Comparison of ENCODE assay signal across 19 mouse cellular contexts in genomic region chr14:67146602-67147001, GRCm38 (mm10).
DNase-seq lines count a peak whose midpoint lies in the region; ATAC-seq and TF ChIP-seq lines count a peak whose summit lies in the region.
"Had no signal": no experiment of that assay in that cellular context is flagged by ENCODE, and none has a peak within 500 bp of the region (broad histone marks: within the 10 kb centered on the region; RNA-seq: fewer than 3 reads in every experiment).

No protein-coding gene starts in this region.

- peak overlapping the region; percentile 38 for H3K4me2 ChIP-seq in intestine, postnatal 0 days (replicated peaks; ENCODE audit: low read depth)
- no peak overlapping the region for H3K4me2 ChIP-seq in intestine, embryonic 16.5 days (ENCODE audit: low read depth, low read length)
- H3K4me2 ChIP-seq: forebrain, embryonic 15.5 days; hindbrain, embryonic 12.5 days; intestine, embryonic 15.5 days; liver, embryonic 12.5 days; midbrain, embryonic 13.5 days had no signal

- H3K4me3 ChIP-seq in intestine, postnatal 0 days (ENCODE audit: low read depth, low read length): no peak overlapping the region
- no peak overlapping the region for H3K4me3 ChIP-seq in intestine, embryonic 16.5 days (ENCODE audit: low read length)
- H3K4me3 ChIP-seq in megakaryocyte, embryonic 14.5 days (replicated peaks): peak overlapping the region; percentile 14
- H3K4me3 ChIP-seq: embryonic facial prominence, embryonic 10.5 days; erythroblast, embryonic 14.5 days; forebrain, embryonic 15.5 days; hindbrain, embryonic 12.5 days; intestine, embryonic 15.5 days; liver, embryonic 12.5 days; midbrain, embryonic 13.5 days had no signal

- H3K9me3 ChIP-seq in intestine, postnatal 0 days (ENCODE audit: control insufficient read depth): no peaks in the 10 kb centered on the region
- H3K9me3 ChIP-seq in intestine, embryonic 16.5 days (ENCODE audit: control insufficient read depth, low read length): no peaks in the 10 kb centered on the region
- peaks cover 15% of the 10 kb centered on the region for H3K9me3 ChIP-seq in megakaryocyte, embryonic 14.5 days
- H3K9me3 ChIP-seq: embryonic facial prominence, embryonic 10.5 days; forebrain, embryonic 15.5 days; hindbrain, embryonic 12.5 days; intestine, embryonic 15.5 days; liver, embryonic 12.5 days; midbrain, embryonic 13.5 days had no signal

- H3K27ac ChIP-seq in intestine, postnatal 0 days (ENCODE audit: low read depth, low read length): peak overlapping the region; percentile 50; the same call in 1 of the 2 replicates
- no peak overlapping the region for H3K27ac ChIP-seq in intestine, embryonic 16.5 days (ENCODE audit: low read length)
- H3K27ac ChIP-seq: embryonic facial prominence, embryonic 10.5 days; forebrain, embryonic 15.5 days; hindbrain, embryonic 12.5 days; intestine, embryonic 15.5 days; liver, embryonic 12.5 days; macrophage; midbrain, embryonic 13.5 days had no signal

- H3K27me3 ChIP-seq in intestine, postnatal 0 days (replicated peaks; ENCODE audit: control insufficient read depth, insufficient read depth, low read length): no peaks in the 10 kb centered on the region
- H3K27me3 ChIP-seq in intestine, embryonic 16.5 days (replicated peaks; ENCODE audit: control insufficient read depth, insufficient read depth, low read length): no peaks in the 10 kb centered on the region
- H3K27me3 ChIP-seq in megakaryocyte, embryonic 14.5 days (replicated peaks): peaks cover 12% of the 10 kb centered on the region
- H3K27me3 ChIP-seq: forebrain, embryonic 15.5 days; intestine, embryonic 15.5 days; liver, embryonic 12.5 days; midbrain, embryonic 13.5 days had no signal

- H3K4me1 ChIP-seq in intestine, postnatal 0 days (replicated peaks; ENCODE audit: control insufficient read depth, insufficient read depth, low read length): no peaks in the 10 kb centered on the region
- H3K4me1 ChIP-seq in intestine, embryonic 16.5 days (ENCODE audit: control insufficient read depth, insufficient read depth, low read length): peaks cover 6% of the 10 kb centered on the region; the same call in 1 of the 2 replicates
- H3K4me1 ChIP-seq in megakaryocyte, embryonic 14.5 days: no peaks in the 10 kb centered on the region; the same call in 1 of the 2 replicates
- H3K4me1 ChIP-seq: liver, embryonic 12.5 days had no signal

- ATAC-seq in intestine, postnatal 0 days: peak; percentile 43; the same call in 1 of the 2 replicates
- ATAC-seq in intestine, embryonic 16.5 days: no peak
- no peak for ATAC-seq in megakaryocyte, adult 5-6 weeks (ENCODE audit: poor library complexity, severe bottlenecking)
- ATAC-seq: forebrain, embryonic 15.5 days; intestine, embryonic 15.5 days; liver, embryonic 12.5 days; midbrain, embryonic 13.5 days had no signal

- H3K36me3 ChIP-seq in intestine, postnatal 0 days (ENCODE audit: control insufficient read depth, insufficient read depth): no peaks in the 10 kb centered on the region
- H3K36me3 ChIP-seq in intestine, embryonic 16.5 days (ENCODE audit: control insufficient read depth, insufficient read depth, low read length): no peaks in the 10 kb centered on the region
- no peaks in the 10 kb centered on the region for H3K36me3 ChIP-seq in megakaryocyte, embryonic 14.5 days (replicated peaks; ENCODE audit: low read length)
- H3K36me3 ChIP-seq: embryonic facial prominence, embryonic 10.5 days; forebrain, embryonic 15.5 days; hindbrain, embryonic 12.5 days; intestine, embryonic 15.5 days; liver, embryonic 12.5 days; midbrain, embryonic 13.5 days had no signal

- no peak for TF ChIP-seq CTCF in intestine, postnatal 0 days (IDR thresholded peaks at IDR 0.05; ENCODE audit: low read depth)

- no peak overlapping the region for H3K9ac ChIP-seq in intestine, postnatal 0 days (ENCODE audit: low read depth, low read length)
- H3K9ac ChIP-seq in intestine, embryonic 16.5 days (ENCODE audit: low read depth, low read length): no peak overlapping the region
- H3K9ac ChIP-seq: forebrain, embryonic 15.5 days; hindbrain, embryonic 12.5 days; intestine, embryonic 15.5 days; liver, embryonic 12.5 days; midbrain, embryonic 13.5 days had no signal

- WGBS in intestine, postnatal 0 days: 55% methylated on average over 12 of the region's 12 CpGs
- WGBS in intestine, embryonic 16.5 days: 75% methylated on average over 12 of the region's 12 CpGs

- peak; percentile 63 for DNase-seq in induced T-regulatory cell, adult 2 months (ENCODE audit: low read depth)
- peak; percentile 44 for DNase-seq in skeletal muscle tissue, adult 2 months (ENCODE audit: low read depth, low spot score)
- no peak for DNase-seq in layer of hippocampus, postnatal 10 days (ENCODE audit: low spot score in 2 of 2)
- no peak for DNase-seq in c-Kit-positive CD71-positive TER-119-positive erythroid progenitor cells, embryonic 14.5 days (ENCODE audit: low spot score)
- DNase-seq: adrenal gland, adult 8-10 months; cerebellum, adult 18-20 months; thymus, postnatal 36 days had no signal

Comparison
In these comparisons a context has a peak if more than half of its experiments do, and no peak if none do; other contexts are left out.
1. DNase-seq: peak in induced T-regulatory cell, adult 2 months (single experiment) and skeletal muscle tissue, adult 2 months (single experiment); none in layer of hippocampus, postnatal 10 days (0 of 2) and c-Kit-positive CD71-positive TER-119-positive erythroid progenitor cells, embryonic 14.5 days (single experiment).